Mouse (Mus musculus) left cerebral cortex, adult 8-10 months (tissue): ENCODE measurements at regions not wholly inside any gene's neighbourhood (a gene's known extent, or its start where the extent isn't known, plus 50 kb on each side); places are given as distances from the start of the nearest gene placed in this dataset.
A peak's percentile ranks its signal among the peaks of the same experiment; 100 is the strongest.
"Not testable (repeated sequence)": the region's sequence is repeated elsewhere in the genome, so short reads cannot be mapped to it uniquely, and the experiment has no call there.

ENCODE experiments used
- DNase-seq, 2 experiments: peaks; one replicate each; pipeline ENCODE4 v3.0.0; 2022; ENCODE audit warnings: low spot score in 2 of 2

- DNase-seq = no peak
Measured at GRCm38 (mm10) chr14:114485781-114486180, 606.2 kb upstream of the Gpc5 start.

GRCm38 (mm10) chr14:114493371-114493770 lies 598.6 kb upstream of the Gpc5 start:
- DNase-seq = not testable (repeated sequence)

- no peak for DNase-seq
Measured at GRCm38 (mm10) chr14:114504976-114505375, 587.0 kb upstream of the Gpc5 start.

GRCm38 (mm10) chr14:114547910-114548680 lies 543.9 kb upstream of the Gpc5 start:
- DNase-seq = peak in 1 of 2 experiments; percentile 61

GRCm38 (mm10) chr14:114549101-114549500 lies 542.9 kb upstream of the Gpc5 start:
- DNase-seq = no peak

GRCm38 (mm10) chr14:114566411-114567030 lies 525.5 kb upstream of the Gpc5 start:
- no peak for DNase-seq

- DNase-seq = peak; percentile 18 to 52
Measured at GRCm38 (mm10) chr14:114567673-114568309, 524.2 kb upstream of the Gpc5 start.

GRCm38 (mm10) chr14:114587367-114588064 lies 504.5 kb upstream of the Gpc5 start:
- no peak for DNase-seq

- no peak for DNase-seq
Measured at GRCm38 (mm10) chr14:114609296-114609695, 482.7 kb upstream of the Gpc5 start.

- DNase-seq = no peak
Measured at GRCm38 (mm10) chr14:114612400-114612799, 479.6 kb upstream of the Gpc5 start.

GRCm38 (mm10) chr14:114656636-114657035 lies 435.4 kb upstream of the Gpc5 start:
- no peak for DNase-seq

- no peak for DNase-seq
Measured at GRCm38 (mm10) chr14:114662028-114662427, 430.0 kb upstream of the Gpc5 start.

GRCm38 (mm10) chr14:114685133-114685532 lies 406.9 kb upstream of the Gpc5 start:
- DNase-seq = no peak

GRCm38 (mm10) chr14:114694930-114695329 lies 397.1 kb upstream of the Gpc5 start:
- DNase-seq = no peak

- DNase-seq = no peak
Measured at GRCm38 (mm10) chr14:114697543-114697942, 394.5 kb upstream of the Gpc5 start.

GRCm38 (mm10) chr14:114723080-114723479 lies 368.9 kb upstream of the Gpc5 start:
- no peak for DNase-seq

- DNase-seq = no peak
Measured at GRCm38 (mm10) chr14:114767323-114767722, 324.7 kb upstream of the Gpc5 start.

- no peak for DNase-seq
Measured at GRCm38 (mm10) chr14:114776723-114777122, 315.3 kb upstream of the Gpc5 start.

- DNase-seq = no peak
Measured at GRCm38 (mm10) chr14:114781821-114782220, 310.2 kb upstream of the Gpc5 start.

- peak; percentile 54 to 88 for DNase-seq
Measured at GRCm38 (mm10) chr14:114790946-114791830, 300.8 kb upstream of the Gpc5 start.

GRCm38 (mm10) chr14:114791831-114792224 lies 300.2 kb upstream of the Gpc5 start:
- no peak for DNase-seq
